Mouse (Mus musculus): ENCODE data around the gene Znhit2. TPM values are rescaled to one million over a fixed set of nuclear protein-coding genes. Genes with fewer than 3 reads are reported as not detected.
A peak's percentile ranks its signal among the peaks of the same experiment; 100 is the strongest.

Gene Znhit2
- polyA plus RNA-seq, 2 experiments, result 15.8 to 20.4 TPM

DNA sequence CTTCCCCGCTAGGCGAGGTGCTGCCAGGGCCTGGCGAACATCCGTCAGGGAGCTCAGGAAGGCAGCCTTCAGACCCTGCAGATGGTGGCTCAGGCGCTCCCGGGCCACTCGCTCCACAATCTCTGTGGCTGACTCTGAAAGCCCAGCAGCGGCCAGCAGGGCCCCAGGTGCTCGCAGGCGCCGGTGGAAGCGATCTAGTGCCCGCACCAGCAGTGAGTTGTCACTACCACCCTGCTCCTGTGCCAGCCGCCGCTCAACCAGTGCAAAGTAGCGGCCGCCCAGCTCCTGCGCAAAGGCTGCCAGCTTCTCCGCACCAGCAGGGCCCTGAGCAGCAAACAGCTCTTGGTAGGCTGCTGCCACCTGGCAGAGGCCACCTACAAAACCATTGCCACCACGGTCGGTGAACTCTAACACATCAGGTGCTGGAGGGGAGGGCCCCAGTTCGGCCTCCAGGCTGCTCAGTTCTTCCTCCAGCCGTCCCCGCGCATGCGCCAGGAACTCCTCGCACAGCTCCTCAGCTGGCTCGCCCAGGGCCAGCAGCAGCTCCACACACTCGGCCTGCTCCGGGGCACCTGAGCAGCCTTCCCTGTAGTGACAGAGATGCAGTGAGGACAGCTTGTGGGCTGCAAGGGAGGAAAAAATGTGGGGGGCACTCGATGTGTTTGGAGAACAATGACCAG lies 9.7 kb downstream of the Znhit2 start:
- Histone ChIP-seq H3K36me3 (replicated peaks; ENCODE audit: control insufficient read depth, insufficient read depth, low read depth) (0 out of 2 replicates have a peak, but pooled peaks cover 3% of the 10 kb centered on the region), H3K4me2 (ENCODE audit: low read depth) (no peak overlapping the region), H3K9me3 (ENCODE audit: control insufficient read depth, low read length) (no peaks in the 10 kb centered on the region), H3K9ac (replicated peaks) (no peak overlapping the region), H3K4me1 (replicated peaks; ENCODE audit: control insufficient read depth in 2 of 2, insufficient read depth in 2 of 2, low read length in 1 of 2) (peaks cover 5 to 7% of the 10 kb centered on the region in 2 experiments), H3K27me3 (ENCODE audit: control insufficient read depth, insufficient read depth, low read length) (no peaks in the 10 kb centered on the region), H3K27ac (no peak overlapping the region), H3K4me3 (ENCODE audit: insufficient read depth in 1 of 2, low read depth in 2 of 2, low read length in 2 of 2) (no peak overlapping the region)
- ATAC-seq (ENCODE audit: insufficient read depth), result no peak
- TF ChIP-seq CTCF (IDR thresholded peaks at IDR 0.05; ENCODE audit: low read depth) (no peak), EP300 (IDR thresholded peaks at IDR 0.05; ENCODE audit: low read depth) (no peak)
- WGBS (ENCODE audit: insufficient replicate concordance), result 87% methylated on average over 31 of the region's 31 CpGs
- DNase-seq (ENCODE audit: low read depth in 3 of 3, low spot score in 3 of 3), result no peak

DNA sequence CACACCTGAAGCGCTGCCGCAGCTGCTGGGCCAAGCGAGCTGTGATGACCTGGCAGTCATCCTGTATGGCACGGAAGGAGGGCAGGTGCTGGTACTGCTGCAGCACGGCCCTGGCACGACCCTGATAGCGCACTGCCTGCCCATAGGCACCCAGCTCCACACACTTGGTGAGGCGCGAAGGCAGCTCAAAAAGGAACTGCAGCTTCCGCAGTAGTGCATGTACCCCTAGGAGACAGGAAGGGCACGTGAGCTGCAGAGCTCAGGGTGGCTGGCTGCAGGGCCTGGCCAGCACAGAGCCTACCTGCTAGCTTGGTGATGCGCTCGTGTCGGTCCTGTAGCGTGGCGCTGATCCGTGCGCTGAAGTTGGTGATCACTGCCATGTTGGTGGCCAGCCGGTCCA lies 10.3 kb downstream of the Znhit2 start:
- Histone ChIP-seq H3K9me3 (ENCODE audit: control insufficient read depth, low read length) (no peaks in the 10 kb centered on the region), H3K4me1 (replicated peaks; ENCODE audit: control insufficient read depth in 2 of 2, insufficient read depth in 2 of 2, low read length in 1 of 2) (peaks cover 5 to 11% of the 10 kb centered on the region in 2 experiments), H3K27ac (no peak overlapping the region), H3K27me3 (ENCODE audit: control insufficient read depth, insufficient read depth, low read length) (no peaks in the 10 kb centered on the region), H3K4me2 (ENCODE audit: low read depth) (no peak overlapping the region), H3K36me3 (replicated peaks; ENCODE audit: control insufficient read depth, insufficient read depth, low read depth) (0 out of 2 replicates have a peak, but pooled peaks cover 3% of the 10 kb centered on the region), H3K9ac (replicated peaks) (no peak overlapping the region), H3K4me3 (ENCODE audit: insufficient read depth in 1 of 2, low read depth in 2 of 2, low read length in 2 of 2) (no peak overlapping the region)
- DNase-seq (ENCODE audit: low read depth in 3 of 3, low spot score in 3 of 3) (no peak), ATAC-seq (ENCODE audit: insufficient read depth) (no peak)
- WGBS (ENCODE audit: insufficient replicate concordance), result 90% methylated on average over 19 of the region's 19 CpGs
- TF ChIP-seq EP300 (IDR thresholded peaks at IDR 0.05; ENCODE audit: low read depth), result no peak
- TF ChIP-seq CTCF (IDR thresholded peaks at IDR 0.05; ENCODE audit: low read depth), result no peak

- no peak overlapping the region for H3K9ac ChIP-seq (replicated peaks)
- no peak overlapping the region for H3K27ac ChIP-seq
- H3K4me3 ChIP-seq (ENCODE audit: insufficient read depth in 1 of 2, low read depth in 2 of 2, low read length in 2 of 2), result no peak overlapping the region
- TF ChIP-seq CTCF (IDR thresholded peaks at IDR 0.05; ENCODE audit: low read depth), result no peak
- no peak for TF ChIP-seq EP300 (IDR thresholded peaks at IDR 0.05; ENCODE audit: low read depth)
- H3K36me3 ChIP-seq (replicated peaks; ENCODE audit: control insufficient read depth, insufficient read depth, low read depth), result 0 out of 2 replicates have a peak, but pooled peaks cover 2% of the 10 kb centered on the region
- H3K9me3 ChIP-seq (ENCODE audit: control insufficient read depth, low read length), result no peaks in the 10 kb centered on the region
- H3K4me1 ChIP-seq (replicated peaks; ENCODE audit: control insufficient read depth in 2 of 2, insufficient read depth in 2 of 2, low read length in 1 of 2), result peaks cover 0 to 8% of the 10 kb centered on the region in 2 experiments; a peak in 3 of 4 replicates
- H3K4me2 ChIP-seq (ENCODE audit: low read depth), result no peak overlapping the region
- 78% methylated on average over 5 of the region's 5 CpGs for WGBS (ENCODE audit: insufficient replicate concordance)
- DNase-seq (ENCODE audit: low read depth in 3 of 3, low spot score in 3 of 3), result no peak
- no peak for ATAC-seq (ENCODE audit: insufficient read depth)
- H3K27me3 ChIP-seq (ENCODE audit: control insufficient read depth, insufficient read depth, low read length), result no peaks in the 10 kb centered on the region
Observed at GRCm38 (mm10) chr19:6073889-6074288, 12.9 kb downstream of the Znhit2 start.

DNA sequence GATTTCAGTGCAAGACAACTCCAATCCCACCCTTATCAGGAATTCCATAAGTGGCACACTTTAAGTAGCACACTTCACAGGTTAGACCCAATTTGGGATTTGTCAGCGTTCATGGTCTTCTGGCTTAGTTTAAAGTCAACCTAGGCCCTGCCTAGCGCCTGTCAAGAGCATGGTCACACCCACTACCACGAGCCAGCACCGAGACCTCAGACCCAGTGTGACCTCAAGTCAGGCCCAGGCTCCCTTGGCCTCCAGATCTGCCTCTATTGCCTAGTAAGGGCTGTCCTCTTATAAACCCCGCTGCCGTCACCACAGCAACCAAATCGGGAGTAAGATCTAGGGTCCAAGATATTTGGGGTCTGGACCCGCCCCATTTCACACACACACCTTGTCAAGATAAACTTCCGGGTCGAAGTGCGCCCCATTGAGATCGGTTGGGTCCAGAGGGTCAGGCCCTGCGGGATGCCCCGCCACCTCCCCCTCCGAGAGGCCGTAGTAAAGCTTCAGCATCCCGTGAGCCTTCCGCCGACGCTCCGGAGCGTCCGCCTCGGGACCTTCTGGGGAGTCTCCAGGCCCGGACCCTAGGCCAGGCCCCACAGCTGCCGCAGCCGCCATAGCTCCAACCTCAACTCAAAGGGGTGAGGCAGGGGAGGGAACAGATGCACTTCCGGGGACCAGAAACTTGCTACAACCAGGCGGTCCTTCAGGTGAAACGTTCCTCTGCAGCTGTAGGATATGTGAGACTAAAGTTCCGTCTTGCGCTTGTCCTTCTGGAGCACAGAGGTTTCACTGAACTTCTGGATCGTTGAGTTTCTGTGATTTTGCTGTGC lies 15.8 kb downstream of the Znhit2 start, which contains the start of gene Vps51:
TSS of gene Vps51 (minus strand) at position 668 of the 830 bp plus-strand sequence.
- ATAC-seq (ENCODE audit: insufficient read depth) (peak; percentile 85), DNase-seq (ENCODE audit: low read depth in 3 of 3, low spot score in 3 of 3) (peak; percentile 81 to 85 (median 85))
- Histone ChIP-seq H3K36me3 (replicated peaks; ENCODE audit: control insufficient read depth, insufficient read depth, low read depth) (no peaks in the 10 kb centered on the region; the same call in none of the 2 replicates), H3K4me1 (replicated peaks; ENCODE audit: control insufficient read depth in 2 of 2, insufficient read depth in 2 of 2, low read length in 1 of 2) (peaks cover 0 to 8% of the 10 kb centered on the region in 2 experiments; a peak in 3 of 4 replicates), H3K27me3 (ENCODE audit: control insufficient read depth, insufficient read depth, low read length) (no peaks in the 10 kb centered on the region), H3K9ac (replicated peaks) (peak within 1 kb of the TSS; percentile 55), H3K4me2 (ENCODE audit: low read depth) (peak within 1 kb of the TSS; percentile 79), H3K4me3 (ENCODE audit: insufficient read depth in 1 of 2, low read depth in 2 of 2, low read length in 2 of 2) (peak within 1 kb of the TSS; percentile 73 to 75), H3K9me3 (ENCODE audit: control insufficient read depth, low read length) (no peaks in the 10 kb centered on the region), H3K27ac (peak within 1 kb of the TSS; percentile 10)
- under 1% methylated on average over 33 of the region's 33 CpGs for WGBS (ENCODE audit: insufficient replicate concordance)
- TF ChIP-seq EP300 (IDR thresholded peaks at IDR 0.05; ENCODE audit: low read depth) (no peak; the same call in 1 of the 2 replicates), CTCF (IDR thresholded peaks at IDR 0.05; ENCODE audit: low read depth) (no peak)

All from liver, embryonic 14.5 days (tissue).